14 mouse cellular contexts compared by ENCODE assay signal in the genomic region with DNA sequence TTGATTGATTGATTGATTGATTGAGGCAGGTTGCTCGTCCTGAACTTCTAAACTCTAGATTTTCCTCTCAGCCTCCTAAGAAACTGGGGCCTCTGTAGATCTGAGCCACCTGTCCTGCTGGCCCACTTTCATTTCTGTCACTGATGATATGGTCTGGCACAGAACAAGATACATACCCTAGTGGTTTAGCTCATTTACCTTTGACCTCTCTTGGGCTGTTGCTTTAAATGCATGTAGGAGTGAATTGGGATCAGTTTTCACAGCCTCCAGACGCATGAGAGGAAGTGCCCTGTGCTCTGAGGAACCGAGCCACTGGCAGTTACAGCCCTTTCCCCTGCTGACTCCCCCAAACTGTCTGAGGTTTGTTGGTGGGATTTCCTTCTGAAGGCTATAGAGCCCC. TPM values are rescaled to one million over a fixed set of nuclear protein-coding genes. Genes with fewer than 3 reads are reported as not detected.
DNase-seq lines count a peak whose midpoint lies in the region; ATAC-seq and TF ChIP-seq lines count a peak whose summit lies in the region.
"Had no signal": no experiment of that assay in that cellular context is flagged by ENCODE, and none has a peak within 500 bp of the region (broad histone marks: within the 10 kb centered on the region; RNA-seq: fewer than 3 reads in every experiment).

No protein-coding gene starts in this region.

- peaks cover 43% of the 10 kb centered on the region for H3K36me3 ChIP-seq in heart, embryonic 14.5 days (ENCODE audit: control insufficient read depth, insufficient read depth, low read length)
- peaks cover 13% of the 10 kb centered on the region for H3K36me3 ChIP-seq in kidney, postnatal 0 days (ENCODE audit: insufficient read depth, low read length)
- H3K36me3 ChIP-seq in intestine, embryonic 16.5 days (ENCODE audit: control insufficient read depth, insufficient read depth, low read length) = peaks cover 2% of the 10 kb centered on the region; the same call in 1 of the 2 replicates
- H3K36me3 ChIP-seq in small intestine, adult 2 months (ENCODE audit: control insufficient read depth, insufficient read depth, low read length) = peaks cover 13% of the 10 kb centered on the region

- no peaks in the 10 kb centered on the region for H3K27me3 ChIP-seq in heart, embryonic 14.5 days (ENCODE audit: control insufficient read depth, insufficient read depth, low read length)
- H3K27me3 ChIP-seq in kidney, postnatal 0 days (ENCODE audit: insufficient read depth, low read length) = no peaks in the 10 kb centered on the region
- H3K27me3 ChIP-seq in intestine, embryonic 16.5 days (replicated peaks; ENCODE audit: control insufficient read depth, insufficient read depth, low read length) = no peaks in the 10 kb centered on the region
- H3K27me3 ChIP-seq in small intestine, adult 2 months (ENCODE audit: control insufficient read depth, insufficient read depth, low read length) = no peaks in the 10 kb centered on the region
- H3K27me3 ChIP-seq: limb, embryonic 12.5 days; lung, embryonic 15.5 days had no signal

- no peaks in the 10 kb centered on the region for H3K9me3 ChIP-seq in heart, embryonic 14.5 days (ENCODE audit: control insufficient read depth, low read length)
- no peaks in the 10 kb centered on the region for H3K9me3 ChIP-seq in kidney, postnatal 0 days (replicated peaks; ENCODE audit: low read length)
- H3K9me3 ChIP-seq in intestine, embryonic 16.5 days (ENCODE audit: control insufficient read depth, low read length) = no peaks in the 10 kb centered on the region
- H3K9me3 ChIP-seq: limb, embryonic 12.5 days; lung, embryonic 15.5 days had no signal

- no peak for DNase-seq in heart, adult 9 months (ENCODE audit: low spot score in 2 of 2)
- DNase-seq in kidney, postnatal 0 days (ENCODE audit: low spot score) = peak; percentile 76
- no peak for DNase-seq in kidney, postnatal 25 days
- no peak for DNase-seq in layer of hippocampus, adult 9-11 months
- DNase-seq: cerebellum, adult 2 months; heart, adult 2 months; right cerebral cortex, postnatal 4 days; thymus, adult 18-20 months had no signal

- TF ChIP-seq POLR2A in small intestine, adult 2 months (IDR thresholded peaks at IDR 0.05; ENCODE audit: low read depth, low read length) = no peak

- no peak for ATAC-seq in heart, embryonic 14.5 days (ENCODE audit: insufficient number of reproducible peaks, insufficient read depth, low FRiP score, low read depth)
- 0 out of 2 replicates have a peak, but pooled peaks have one; percentile 6 for ATAC-seq in kidney, postnatal 0 days (replicated peaks; ENCODE audit: low FRiP score, low read depth)
- ATAC-seq in intestine, embryonic 16.5 days = peak; percentile 23
- ATAC-seq: forebrain, embryonic 16.5 days had no signal

- no peak for TF ChIP-seq CTCF in kidney, postnatal 0 days (IDR thresholded peaks at IDR 0.05; ENCODE audit: low read depth)
- TF ChIP-seq CTCF in small intestine, adult 2 months (IDR thresholded peaks at IDR 0.05; ENCODE audit: extremely low read depth, insufficient read length, insufficient replicate concordance, low read depth, low read length) = no peak

- H3K27ac ChIP-seq in heart, embryonic 14.5 days (replicated peaks in 1 of 2; ENCODE audit: control insufficient read depth in 1 of 2, insufficient read depth in 1 of 2, low read depth in 2 of 2, low read length in 2 of 2) = peak overlapping the region; percentile 34 to 81
- peak overlapping the region; percentile 47 for H3K27ac ChIP-seq in kidney, postnatal 0 days
- peak overlapping the region; percentile 2; the same call in 1 of the 2 replicates for H3K27ac ChIP-seq in intestine, embryonic 16.5 days (ENCODE audit: low read length)
- peak overlapping the region; percentile 10; the same call in 1 of the 2 replicates for H3K27ac ChIP-seq in small intestine, adult 2 months (ENCODE audit: insufficient read depth, low read depth, low read length)
- H3K27ac ChIP-seq: heart, adult 2 months; limb, embryonic 12.5 days; lung, embryonic 15.5 days had no signal

- peak overlapping the region; percentile 35; the same call in 1 of the 2 replicates for H3K9ac ChIP-seq in heart, embryonic 14.5 days (ENCODE audit: low read length)
- H3K9ac ChIP-seq in kidney, postnatal 0 days (ENCODE audit: low read depth, low read length) = no peak overlapping the region
- H3K9ac ChIP-seq in intestine, embryonic 16.5 days (ENCODE audit: low read depth, low read length) = no peak overlapping the region
- H3K9ac ChIP-seq: limb, embryonic 12.5 days; lung, embryonic 15.5 days had no signal

- H3K4me1 ChIP-seq in heart, embryonic 14.5 days (ENCODE audit: control insufficient read depth in 2 of 2, insufficient read depth in 2 of 2, low read length in 2 of 2) = peaks cover 56 to 89% of the 10 kb centered on the region in 2 experiments
- H3K4me1 ChIP-seq in kidney, postnatal 0 days (replicated peaks; ENCODE audit: insufficient read depth, low read length) = peaks cover 6% of the 10 kb centered on the region; the same call in 1 of the 2 replicates
- H3K4me1 ChIP-seq in intestine, embryonic 16.5 days (ENCODE audit: control insufficient read depth, insufficient read depth, low read length) = peaks cover 6% of the 10 kb centered on the region; the same call in 1 of the 2 replicates
- H3K4me1 ChIP-seq in small intestine, adult 2 months (ENCODE audit: control insufficient read depth, insufficient read depth, insufficient read length, low read length) = peaks cover 6% of the 10 kb centered on the region
- H3K4me1 ChIP-seq: lung, embryonic 15.5 days had no signal

- WGBS in heart, embryonic 14.5 days = 67% methylated on average over 3 of the region's 3 CpGs
- 25% methylated on average over 3 of the region's 3 CpGs for WGBS in kidney, postnatal 0 days
- WGBS in intestine, embryonic 16.5 days = 33% methylated on average over 3 of the region's 3 CpGs
- 44% methylated on average over 3 of the region's 3 CpGs for WGBS in small intestine, adult 2 months

- H3K4me3 ChIP-seq in heart, embryonic 14.5 days (ENCODE audit: control insufficient read depth in 1 of 2, insufficient read depth in 1 of 2, low read depth in 1 of 2, low read length in 2 of 2) = no peak overlapping the region
- no peak overlapping the region for H3K4me3 ChIP-seq in kidney, postnatal 0 days (replicated peaks; ENCODE audit: low read depth, low read length)
- H3K4me3 ChIP-seq in intestine, embryonic 16.5 days (ENCODE audit: low read length) = no peak overlapping the region
- no peak overlapping the region for H3K4me3 ChIP-seq in small intestine, adult 2 months (ENCODE audit: low read depth, low read length)
- H3K4me3 ChIP-seq: heart, adult 2 months; limb, embryonic 12.5 days; lung, embryonic 15.5 days had no signal

- H3K4me2 ChIP-seq in heart, embryonic 14.5 days (ENCODE audit: low read length) = no peak overlapping the region
- H3K4me2 ChIP-seq in kidney, postnatal 0 days (ENCODE audit: low read length) = no peak overlapping the region
- no peak overlapping the region for H3K4me2 ChIP-seq in intestine, embryonic 16.5 days (ENCODE audit: low read depth, low read length)
- H3K4me2 ChIP-seq: limb, embryonic 12.5 days; lung, embryonic 15.5 days had no signal

RNA-seq across cellular contexts. Expression of gene Ncs1, which starts 43.3 kb away (rescaled TPM):
- 51.7 and 52.2 TPM in 2 replicates for polyA plus RNA-seq in heart, embryonic 14.5 days (2014; fragmentation: Nextera tagmentation; extraction: Ambion mirVana)
- polyA plus RNA-seq in kidney, postnatal 0 days (2015; fragmentation: Nextera tagmentation; extraction: Ambion mirVana) = 23.5 and 26.3 TPM in 2 replicates
- polyA plus RNA-seq in intestine, embryonic 16.5 days (2015; fragmentation: Nextera tagmentation; extraction: Ambion mirVana) = 18.3 and 18.7 TPM in 2 replicates
- polyA plus RNA-seq in small intestine, adult 2 months (2012; rRNA removed) = 0.75 and 0.95 TPM in 2 replicates

RNA-seq across cellular contexts. Expression of gene Gpr107, which starts 50.2 kb away (rescaled TPM):
- polyA plus RNA-seq in heart, embryonic 14.5 days (2014; fragmentation: Nextera tagmentation; extraction: Ambion mirVana) = 26.6 and 27.3 TPM in 2 replicates
- 30.7 and 32.3 TPM in 2 replicates for polyA plus RNA-seq in kidney, postnatal 0 days (2015; fragmentation: Nextera tagmentation; extraction: Ambion mirVana)
- 30.4 and 32.5 TPM in 2 replicates for polyA plus RNA-seq in intestine, embryonic 16.5 days (2015; fragmentation: Nextera tagmentation; extraction: Ambion mirVana)
- polyA plus RNA-seq in small intestine, adult 2 months (2012; rRNA removed) = 14.8 and 30.5 TPM in 2 replicates

Comparison
In these comparisons a context has a peak if more than half of its experiments do, and no peak if none do; other contexts are left out.
1. H3K27ac ChIP-seq: peak in every context shown above with its lines; median percentile 58 in heart, embryonic 14.5 days; 47 in kidney, postnatal 0 days; 10 in small intestine, adult 2 months; 2 in intestine, embryonic 16.5 days.